Mouse (Mus musculus) erythroblast, embryonic 14.5 days (primary cell): Measurements from ENCODE around the gene Hils1. TPM values are rescaled to one million over a fixed set of nuclear protein-coding genes. Genes with fewer than 3 reads are reported as not detected.
"Not testable (repeated sequence)": the region's sequence is repeated elsewhere in the genome, so short reads cannot be mapped to it uniquely, and the experiment has no call there.

Experiments
- H3K27me3 ChIP-seq: 2 replicates; pipeline ENCODE4 v1.6.1; 2012; ENCODE audit warnings: inconsistent platforms; ENCODE audit not compliant: control insufficient read depth
- H3K36me3 ChIP-seq: 2 replicates; pipeline ENCODE4 v1.6.1; 2012; ENCODE audit warnings: mild to moderate bottlenecking, inconsistent platforms; ENCODE audit not compliant: control insufficient read depth
- H3K4me1 ChIP-seq: 2 replicates; pipeline ENCODE4 v1.6.1; 2012; ENCODE audit warnings: inconsistent platforms; ENCODE audit not compliant: control insufficient read depth
- H3K4me3 ChIP-seq: replicated peaks from 2 replicates; pipeline ENCODE3; 2012; ENCODE audit warnings: moderate library complexity, mild to moderate bottlenecking, inconsistent platforms
- H3K9me3 ChIP-seq: 2 replicates; pipeline ENCODE4 v1.6.1; 2012; ENCODE audit warnings: low read length, inconsistent platforms, mixed read lengths; ENCODE audit not compliant: control insufficient read depth
- GATA1 ChIP-seq: IDR thresholded peaks from 2 replicates; pipeline ENCODE4 v1.6.1; 2012; ENCODE audit warnings: low read length, inconsistent platforms, mixed read lengths
- TAL1 ChIP-seq: IDR thresholded peaks from 3 replicates; pipeline ENCODE4 v1.6.1; 2012; ENCODE audit warnings: low read length, inconsistent platforms, mixed read lengths
- polyA plus RNA-seq: library from polyadenylated mRNA; stranded (reverse); fragments of >175 nt; gene quantifications from 2 replicates; pipeline ENCODE4 v1.2.3, GENCODE M21; 2012

Gene Hils1
- polyA plus RNA-seq, 1 experiment, result not detected

DNA sequence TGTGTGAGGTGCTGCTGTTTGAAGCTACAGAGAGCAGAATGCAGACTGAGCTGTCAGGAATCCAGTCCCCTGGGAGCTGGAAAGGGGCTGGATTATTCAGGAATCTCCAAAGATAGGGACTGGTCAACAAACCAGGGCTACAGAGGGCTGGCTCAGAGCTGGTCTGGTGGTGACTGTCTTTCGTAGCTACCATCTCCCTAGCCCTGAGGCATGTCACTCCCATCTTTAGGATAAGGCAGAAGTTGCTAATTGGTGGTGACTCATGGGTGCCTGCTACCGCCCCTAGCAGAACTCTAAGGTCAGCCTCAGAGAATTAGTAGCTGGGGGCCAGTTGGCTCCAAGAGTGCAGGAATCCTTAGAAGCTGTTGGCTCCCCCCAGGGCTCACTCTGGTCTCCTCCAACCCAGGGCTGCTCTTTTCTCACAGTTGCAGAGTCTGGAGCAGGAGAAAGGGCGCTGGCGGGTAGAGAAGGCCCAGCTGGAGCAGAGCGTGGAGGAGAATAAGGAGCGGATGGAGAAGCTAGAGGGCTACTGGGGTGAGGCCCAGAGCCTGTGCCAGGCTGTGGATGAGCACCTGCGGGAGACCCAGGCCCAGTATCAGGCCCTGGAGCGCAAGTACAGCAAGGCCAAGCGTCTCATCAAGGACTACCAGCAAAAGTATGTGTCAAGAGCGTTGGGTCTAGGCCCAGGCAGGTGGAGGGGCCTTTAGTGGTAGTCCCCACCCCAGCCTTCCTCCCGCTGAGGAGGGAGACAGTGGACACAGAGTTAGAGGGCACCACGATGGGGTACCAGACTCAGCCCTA, 36.9 kb downstream of the Hils1 start:
- Histone ChIP-seq H3K9me3 (no peaks in the 10 kb centered on the region), H3K36me3 (peaks cover 79% of the 10 kb centered on the region), H3K27me3 (no peaks in the 10 kb centered on the region), H3K4me3 (no peak overlapping the region), H3K4me1 (peaks cover 100% of the 10 kb centered on the region)
- TF ChIP-seq GATA1, result no peak
- no peak for TF ChIP-seq TAL1

DNA sequence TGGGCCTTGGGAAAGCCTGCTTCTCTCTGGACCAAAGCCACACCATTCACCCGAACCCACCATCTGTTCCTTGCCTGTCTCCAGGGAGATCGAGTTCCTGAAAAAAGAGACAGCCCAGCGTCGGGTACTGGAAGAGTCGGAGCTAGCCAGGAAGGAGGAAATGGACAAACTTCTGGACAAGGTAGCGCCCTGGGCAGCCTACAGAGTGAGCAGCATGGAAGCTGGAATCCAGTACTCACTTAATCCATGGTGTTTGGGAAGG, 37.5 kb downstream of the Hils1 start:
- Histone ChIP-seq H3K4me3 (no peak overlapping the region), H3K4me1 (peaks cover 98% of the 10 kb centered on the region), H3K36me3 (peaks cover 74% of the 10 kb centered on the region)

GRCm38 (mm10) chr11:95006038-95006437, 38.6 kb downstream of the Hils1 start:
- H3K36me3 ChIP-seq, result peaks cover 68% of the 10 kb centered on the region
- TF ChIP-seq GATA1 (no peak), TAL1 (no peak)
- H3K4me3 ChIP-seq, result peak overlapping the region; percentile 61
- peaks cover 86% of the 10 kb centered on the region for H3K4me1 ChIP-seq
- peaks cover 4% of the 10 kb centered on the region; the same call in 1 of the 2 replicates for H3K27me3 ChIP-seq
- no peaks in the 10 kb centered on the region for H3K9me3 ChIP-seq

More for the DNA sequence above, 37.5 kb downstream of the Hils1 start:
- TF ChIP-seq TAL1, result no peak
- TF ChIP-seq GATA1, result no peak
- H3K27me3 ChIP-seq, result no peaks in the 10 kb centered on the region
- no peaks in the 10 kb centered on the region for H3K9me3 ChIP-seq

DNA sequence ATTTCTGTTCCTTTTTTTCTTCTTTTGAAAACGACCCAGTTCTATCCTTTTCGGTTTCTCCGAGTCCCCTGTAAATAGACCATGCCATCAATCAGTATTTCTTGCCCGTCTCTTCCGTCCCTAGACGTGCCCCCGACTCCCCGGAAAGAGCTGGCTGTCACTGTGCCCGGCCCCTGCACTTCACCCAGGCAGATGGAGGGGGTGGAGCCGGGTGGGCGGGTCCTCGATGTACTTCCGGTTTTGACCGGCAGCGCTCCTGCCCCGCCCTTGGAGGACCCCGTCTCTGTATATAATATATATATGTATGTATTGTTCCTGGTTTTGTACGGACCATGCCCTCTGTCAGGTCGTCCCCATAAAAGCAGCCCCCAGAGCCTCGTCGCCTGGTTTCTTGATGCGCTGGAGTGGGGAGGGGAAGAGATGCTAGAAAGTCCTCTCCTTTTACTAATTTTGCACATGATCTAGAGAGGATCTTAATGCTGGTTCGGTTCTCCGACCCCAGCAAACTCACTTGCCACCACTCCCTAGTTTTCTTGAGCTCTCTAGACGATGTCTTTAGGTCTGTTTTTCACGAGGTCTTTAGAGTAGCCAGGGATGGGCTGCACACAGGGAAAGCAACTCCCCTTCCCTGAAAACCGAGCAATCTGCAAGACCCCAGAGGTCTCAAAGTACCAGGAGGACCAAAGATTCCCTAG, 39.3 kb downstream of the Hils1 start:
- peaks cover 67% of the 10 kb centered on the region for H3K36me3 ChIP-seq
- no peak for TF ChIP-seq GATA1
- no peak for TF ChIP-seq TAL1
- peaks cover 4% of the 10 kb centered on the region; the same call in 1 of the 2 replicates for H3K27me3 ChIP-seq
- H3K9me3 ChIP-seq, result no peaks in the 10 kb centered on the region
- peak overlapping the region; percentile 61 for H3K4me3 ChIP-seq
- H3K4me1 ChIP-seq, result peaks cover 84% of the 10 kb centered on the region

- Histone ChIP-seq H3K9me3 (no peaks in the 10 kb centered on the region), H3K27me3 (peaks cover 4% of the 10 kb centered on the region; the same call in 1 of the 2 replicates), H3K36me3 (peaks cover 62% of the 10 kb centered on the region), H3K4me1 (peaks cover 84% of the 10 kb centered on the region), H3K4me3 (peak overlapping the region; percentile 61)
- TF ChIP-seq GATA1 (no peak), TAL1 (no peak)
These were observed 40.0 kb downstream of the Hils1 start for GRCm38 (mm10) chr11:95007418-95007817.

DNA sequence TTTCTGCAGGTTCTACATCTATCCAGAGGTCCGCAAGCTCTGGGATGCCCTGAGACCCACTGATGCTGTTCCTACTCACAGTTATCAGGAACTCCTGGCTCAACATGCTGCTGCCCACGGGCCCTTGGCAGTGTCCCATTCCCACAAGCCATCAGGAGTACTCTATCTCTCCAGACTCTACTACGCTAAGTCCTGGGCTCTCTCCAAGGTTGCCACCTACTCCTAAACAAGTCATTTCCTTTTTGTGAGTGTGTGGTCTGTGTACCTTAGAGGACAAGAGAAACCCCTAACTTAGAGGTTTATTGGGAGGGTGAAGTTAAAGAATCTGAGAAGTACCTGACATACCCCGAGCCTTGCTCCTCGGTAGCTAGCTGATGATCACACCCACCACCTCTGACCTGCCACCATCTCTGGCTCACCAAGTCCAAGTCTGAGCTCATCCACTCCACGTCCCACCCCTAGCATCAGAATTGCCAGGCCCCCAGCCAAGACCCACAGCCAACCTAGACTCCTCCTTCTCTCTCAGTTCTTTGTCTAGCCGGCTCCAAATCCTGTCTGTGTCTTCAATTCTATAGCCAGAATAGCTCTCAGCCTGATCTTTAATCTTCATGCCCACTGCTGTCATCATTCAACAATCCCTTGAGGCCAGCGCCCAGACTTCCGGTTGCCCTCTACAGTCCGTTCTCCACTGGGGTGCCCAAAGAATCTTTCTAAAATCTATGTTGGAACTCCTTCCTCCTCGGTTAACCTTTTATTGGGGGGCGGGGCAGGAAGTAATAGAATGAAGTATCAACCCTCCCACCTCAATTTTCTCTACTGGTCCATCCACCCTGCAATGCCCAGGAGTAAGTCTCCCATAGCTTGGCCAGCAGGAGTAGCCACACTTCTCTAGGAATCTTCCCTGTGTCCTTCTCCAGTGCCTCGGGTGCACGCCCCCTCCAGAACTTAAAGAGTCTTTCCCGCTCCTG, 41.6 kb downstream of the Hils1 start:
- peaks cover 82% of the 10 kb centered on the region for H3K4me1 ChIP-seq
- no peaks in the 10 kb centered on the region for H3K9me3 ChIP-seq
- no peak for TF ChIP-seq TAL1
- no peak for TF ChIP-seq GATA1
- H3K36me3 ChIP-seq, result peaks cover 60% of the 10 kb centered on the region
- H3K4me3 ChIP-seq, result peak overlapping the region; percentile 97
- peaks cover 4% of the 10 kb centered on the region; the same call in 1 of the 2 replicates for H3K27me3 ChIP-seq

DNA sequence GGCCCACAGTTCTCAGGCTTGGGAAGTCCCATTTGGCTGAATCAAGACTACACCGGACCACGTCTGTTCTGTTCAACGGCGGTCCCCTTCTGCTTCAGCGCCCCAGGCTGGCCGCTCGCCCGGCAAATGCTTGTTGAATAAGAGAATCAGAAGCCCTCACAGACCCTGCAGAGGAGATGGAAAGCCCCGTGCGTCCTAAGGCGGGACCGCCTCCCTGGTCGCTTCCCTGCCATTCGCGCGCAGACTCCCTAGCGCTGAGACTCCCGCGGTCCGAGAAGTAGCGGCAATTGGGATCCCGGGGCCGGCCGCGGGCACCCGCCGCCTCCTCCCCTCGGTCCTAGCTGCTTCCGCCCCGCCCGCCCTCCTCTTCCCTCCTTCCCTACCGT, 42.2 kb downstream of the Hils1 start, which contains the start of gene Samd14:
TSS of gene Samd14 (plus strand) at position 251 of the 386 bp plus-strand sequence.
- no peaks in the 10 kb centered on the region for H3K9me3 ChIP-seq
- H3K36me3 ChIP-seq, result peaks cover 60% of the 10 kb centered on the region
- no peak for TF ChIP-seq GATA1
- TF ChIP-seq TAL1, result no peak
- peaks cover 82% of the 10 kb centered on the region for H3K4me1 ChIP-seq
- peak within 1 kb of the TSS; percentile 97 for H3K4me3 ChIP-seq
- H3K27me3 ChIP-seq, result peaks cover 4% of the 10 kb centered on the region; the same call in 1 of the 2 replicates

DNA sequence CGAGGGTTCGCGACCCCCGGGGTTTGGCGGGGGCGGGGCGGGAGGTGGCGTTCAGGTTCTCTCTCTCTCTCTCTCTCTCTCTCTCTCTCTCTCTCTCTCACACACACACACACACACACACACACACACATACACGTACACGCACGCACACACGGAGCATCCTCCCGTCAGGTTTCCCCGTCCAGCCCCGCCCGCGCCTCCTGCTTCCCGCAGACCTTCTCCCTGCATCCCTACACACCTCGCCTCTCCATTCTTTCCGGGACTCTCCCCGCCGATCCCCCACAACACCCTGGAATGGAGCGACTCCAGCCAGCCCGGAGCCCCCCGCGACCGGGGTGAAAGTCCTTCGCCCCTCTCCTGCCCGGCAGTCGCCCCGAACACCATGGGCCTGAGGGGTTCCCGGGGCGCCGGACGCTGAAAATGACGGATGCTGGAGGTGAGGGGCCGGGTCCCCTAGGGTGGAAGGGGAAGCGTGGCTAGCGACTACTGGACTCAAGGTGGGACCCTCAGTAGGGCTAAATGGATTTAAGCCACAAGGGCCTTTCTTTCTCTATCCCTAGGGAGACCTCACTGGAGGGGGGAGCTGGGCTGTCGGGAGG, 42.8 kb downstream of the Hils1 start:
- Histone ChIP-seq H3K27me3 (peaks cover 4% of the 10 kb centered on the region; the same call in 1 of the 2 replicates), H3K4me1 (peaks cover 82% of the 10 kb centered on the region), H3K9me3 (no peaks in the 10 kb centered on the region), H3K4me3 (peak overlapping the region; percentile 97), H3K36me3 (peaks cover 60% of the 10 kb centered on the region)
- TF ChIP-seq GATA1, result no peak
- TF ChIP-seq TAL1, result no peak

DNA sequence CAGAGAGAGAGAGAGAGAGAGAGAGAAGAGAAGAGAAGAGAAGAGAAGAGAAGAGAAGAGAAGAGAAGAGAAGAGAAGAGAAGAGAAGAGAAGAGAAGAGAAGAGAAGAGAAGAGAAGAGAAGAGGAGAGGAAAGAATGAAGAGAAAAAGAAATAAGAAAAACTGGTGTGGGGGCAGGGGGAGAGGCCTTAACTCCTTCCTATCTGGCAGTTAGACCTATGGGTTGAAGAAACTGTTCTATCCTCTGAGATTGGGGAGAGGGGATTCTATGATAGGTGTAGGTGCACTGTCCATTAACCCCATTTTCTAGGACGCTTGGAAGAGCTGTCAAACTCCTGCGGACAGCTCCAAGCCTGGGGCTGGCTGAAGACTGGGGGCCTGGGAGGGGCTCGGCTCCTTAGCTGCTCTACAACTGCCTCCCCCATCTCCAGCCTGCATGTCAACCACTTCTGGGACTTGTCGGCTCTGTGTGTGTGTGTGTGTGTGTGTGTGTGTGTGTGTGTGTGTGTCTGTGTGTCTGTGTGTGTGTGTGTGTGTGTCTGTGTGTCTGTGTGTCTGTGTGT, 43.5 kb downstream of the Hils1 start:
- H3K9me3 ChIP-seq, H3K27me3 ChIP-seq: not testable (repeated sequence)
- Histone ChIP-seq H3K4me3 (peak overlapping the region; percentile 97), H3K36me3 (peaks cover 60% of the 10 kb centered on the region), H3K4me1 (peaks cover 82% of the 10 kb centered on the region)
